Mouse (Mus musculus) thymus, postnatal 4 days (tissue): ENCODE results near the gene Gm43302.
A peak's percentile ranks its signal among the peaks of the same experiment; 100 is the strongest.
"Not testable (repeated sequence)": the region's sequence is repeated elsewhere in the genome, so short reads cannot be mapped to it uniquely, and the experiment has no call there.

Experiments used
- DNase-seq: peaks from one replicate; pipeline ENCODE4 v3.0.0; 2021

The Gm43302 gene

GRCm38 (mm10) chr5:105293226-105294165 lies at the start of gene Gm43302, which contains the start of gene Gbp6:
TSS of gene Gm43302 (minus strand) at chr5:105293695.
TSS of gene Gbp6 (minus strand) at chr5:105293698.
- peak; percentile 37 for DNase-seq

DNA sequence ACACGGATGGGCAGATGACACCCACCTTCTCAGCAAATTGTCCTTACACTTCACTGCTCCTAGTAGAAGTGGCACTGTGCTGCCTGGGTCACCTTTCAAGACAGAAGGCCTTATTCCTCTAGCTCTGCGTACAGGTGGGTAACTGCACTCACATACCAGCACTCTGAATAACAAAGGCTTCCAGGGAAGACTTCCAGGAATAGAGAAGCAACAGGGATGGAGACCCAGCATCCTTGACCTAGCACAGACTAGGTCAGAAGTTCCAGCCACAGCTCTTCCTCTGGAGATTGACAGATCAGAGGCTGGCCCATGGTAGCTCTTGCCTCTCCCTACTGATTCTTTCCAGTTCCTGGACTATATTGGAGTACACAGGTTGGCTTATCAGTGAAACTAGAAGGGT lies 47.8 kb upstream of the Gm43302 start:
- DNase-seq, result no peak

GRCm38 (mm10) chr5:105322543-105322942 lies 29.0 kb upstream of the Gm43302 start:
- DNase-seq, result no peak

DNA sequence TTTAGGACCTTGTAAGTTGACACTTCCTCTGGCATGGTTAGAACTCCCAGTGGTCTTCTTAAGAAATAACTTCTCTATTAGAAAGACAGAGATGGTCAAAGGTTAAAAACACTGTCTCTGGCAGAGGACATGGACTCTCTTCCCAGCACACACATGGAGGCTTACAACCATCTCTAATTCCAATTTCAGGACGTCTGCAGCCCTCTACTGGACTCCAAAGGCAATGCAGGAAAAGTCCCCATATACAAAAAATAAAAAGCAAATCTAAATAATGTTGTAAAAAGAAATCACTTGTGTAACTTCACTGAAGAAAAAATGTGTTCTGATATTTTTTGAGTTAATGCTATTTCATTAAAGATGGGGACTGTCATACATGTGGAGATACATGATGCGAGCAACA lies 17.4 kb upstream of the Gm43302 start:
- no peak for DNase-seq

DNA sequence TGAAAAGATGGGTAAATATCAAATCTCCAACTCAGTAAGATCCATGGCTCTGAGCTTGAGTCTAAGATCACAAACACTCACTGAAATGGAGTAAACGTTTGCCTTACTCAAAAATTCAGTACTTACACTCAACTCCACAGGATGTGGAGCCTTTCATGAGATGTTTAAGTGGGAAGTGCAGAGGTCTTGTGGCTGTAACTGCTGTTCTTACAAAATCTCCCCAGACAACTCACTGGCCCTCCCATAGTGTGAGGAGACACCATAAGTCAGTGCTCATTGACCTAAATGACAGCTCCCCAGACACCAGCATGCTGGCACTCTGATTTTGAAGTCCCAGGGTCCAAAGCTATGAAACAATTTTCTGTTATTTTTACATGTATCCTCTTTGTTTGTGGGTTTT lies 15.7 kb upstream of the Gm43302 start:
- not testable (repeated sequence) for DNase-seq

GRCm38 (mm10) chr5:105306946-105307345 lies 13.5 kb upstream of the Gm43302 start:
- DNase-seq, result not testable (repeated sequence)

GRCm38 (mm10) chr5:105306159-105306581 lies 12.7 kb upstream of the Gm43302 start:
- DNase-seq, result no peak

DNA sequence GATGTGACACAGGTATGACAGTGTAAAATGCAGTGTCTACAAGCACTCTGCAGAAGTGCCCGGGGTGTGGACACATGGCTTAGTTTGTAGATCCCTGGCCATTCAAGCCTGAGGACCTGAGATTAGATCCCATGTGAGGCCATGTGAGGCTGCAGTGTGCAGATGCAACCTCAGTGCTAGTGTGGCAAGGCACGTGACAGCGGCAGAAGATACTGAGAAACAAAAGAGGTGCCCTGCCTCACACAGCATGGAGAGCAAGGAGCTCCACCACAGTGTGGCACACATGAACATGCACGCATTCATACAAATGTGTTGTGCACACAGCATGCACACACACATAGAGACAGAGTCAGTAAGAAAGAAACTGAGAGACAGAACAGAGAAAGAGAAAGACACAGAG lies 12.2 kb upstream of the Gm43302 start:
- DNase-seq, result peak; percentile 49

- DNase-seq, result no peak
Measured at GRCm38 (mm10) chr5:105301963-105302362, 8.5 kb upstream of the Gm43302 start.

GRCm38 (mm10) chr5:105301531-105301930 lies 8.0 kb upstream of the Gm43302 start:
- DNase-seq, result no peak

- DNase-seq, result no peak
Measured at GRCm38 (mm10) chr5:105295746-105296145, 2.3 kb upstream of the Gm43302 start.

- DNase-seq, result no peak
Measured at GRCm38 (mm10) chr5:105292492-105292891, 1.0 kb downstream of the Gm43302 start.

DNA sequence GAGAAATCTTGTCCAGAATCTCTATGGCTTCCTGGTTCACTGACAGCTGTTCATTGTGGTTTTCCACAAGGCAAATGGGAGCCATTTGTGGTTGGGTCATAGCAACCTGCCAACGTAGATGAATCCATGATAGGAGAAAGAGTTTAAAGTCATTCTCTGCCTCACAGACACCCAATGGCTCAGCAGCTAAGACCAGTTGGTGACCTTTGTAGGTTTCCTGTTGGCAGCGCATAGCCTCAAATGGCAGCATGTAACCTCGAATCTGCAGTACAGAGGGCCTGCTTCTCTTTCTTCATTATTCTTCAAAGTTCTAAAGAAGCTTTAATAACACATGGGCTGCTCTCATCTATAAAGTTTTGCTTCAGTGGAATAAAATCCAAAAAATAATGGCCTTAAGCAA lies 2.6 kb downstream of the Gm43302 start:
- DNase-seq, result not testable (repeated sequence)

DNA sequence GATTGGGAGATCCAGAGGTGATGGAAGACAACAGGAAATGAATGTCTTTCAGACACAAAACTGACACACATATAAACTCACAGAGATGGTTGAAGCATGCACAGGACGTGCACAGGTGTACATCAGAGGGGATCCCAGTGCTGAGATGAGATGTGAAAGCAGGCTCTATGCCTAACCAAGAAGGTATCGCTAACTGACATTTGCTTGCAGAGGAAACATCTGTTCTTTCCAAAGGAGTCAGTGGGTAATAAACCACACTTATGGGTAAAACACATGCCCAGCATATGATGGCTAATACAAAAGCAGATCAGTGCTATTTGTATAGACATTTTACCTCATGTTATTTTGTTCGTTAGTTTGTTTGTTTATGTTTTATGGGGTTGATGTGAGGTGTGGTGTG lies 32.8 kb downstream of the Gm43302 start:
- not testable (repeated sequence) for DNase-seq

- peak; percentile 33 for DNase-seq
Measured at GRCm38 (mm10) chr5:105252491-105252890, 41.0 kb downstream of the Gm43302 start.

GRCm38 (mm10) chr5:105244741-105245140 lies 48.8 kb downstream of the Gm43302 start:
- DNase-seq, result not testable (repeated sequence)

DNA sequence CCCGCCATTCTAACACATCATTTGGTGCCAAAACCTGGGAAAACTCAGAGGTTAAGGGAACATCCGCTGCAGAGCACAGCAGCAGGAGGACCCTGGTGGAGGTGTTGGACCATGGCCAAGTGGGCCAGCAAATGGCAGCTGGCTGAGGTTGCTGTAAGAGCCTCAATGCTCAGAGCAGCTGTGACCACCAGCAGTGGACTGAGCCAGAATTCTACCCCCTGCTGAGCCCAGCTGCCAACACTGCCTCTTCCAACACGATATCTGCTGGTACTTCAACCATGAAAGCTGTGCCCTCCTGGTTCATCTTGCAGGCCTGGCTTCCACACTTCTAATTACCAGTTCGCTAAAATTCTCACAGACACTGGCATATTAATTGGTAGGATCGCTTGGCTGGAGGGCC lies 52.5 kb downstream of the Gm43302 start:
- not testable (repeated sequence) for DNase-seq

- DNase-seq, result not testable (repeated sequence)
Measured at GRCm38 (mm10) chr5:105239483-105240047, 53.9 kb downstream of the Gm43302 start, which contains the start of gene Gbp10. TSS of gene Gbp10 (minus strand) at chr5:105239533.

DNA sequence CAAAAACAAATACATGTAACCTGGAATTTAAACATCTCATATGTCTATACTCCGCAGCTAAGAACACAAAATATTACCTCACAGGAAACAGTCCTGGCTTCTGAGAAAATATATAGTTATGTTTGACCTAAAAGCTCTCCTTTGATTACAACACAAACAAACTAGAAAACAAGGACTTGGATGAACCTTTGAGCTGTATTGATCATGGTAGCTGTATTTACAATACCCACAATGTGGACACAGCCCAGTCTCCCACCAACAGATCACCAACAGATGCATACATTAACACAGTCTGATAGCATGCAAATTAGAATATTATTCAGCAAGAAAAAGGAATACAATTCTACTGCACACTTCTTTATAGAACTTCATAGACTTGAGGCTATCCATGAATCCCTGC lies 55.1 kb downstream of the Gm43302 start:
- DNase-seq, result not testable (repeated sequence)

GRCm38 (mm10) chr5:105236040-105236439 lies 57.5 kb downstream of the Gm43302 start:
- DNase-seq, result not testable (repeated sequence)

DNA sequence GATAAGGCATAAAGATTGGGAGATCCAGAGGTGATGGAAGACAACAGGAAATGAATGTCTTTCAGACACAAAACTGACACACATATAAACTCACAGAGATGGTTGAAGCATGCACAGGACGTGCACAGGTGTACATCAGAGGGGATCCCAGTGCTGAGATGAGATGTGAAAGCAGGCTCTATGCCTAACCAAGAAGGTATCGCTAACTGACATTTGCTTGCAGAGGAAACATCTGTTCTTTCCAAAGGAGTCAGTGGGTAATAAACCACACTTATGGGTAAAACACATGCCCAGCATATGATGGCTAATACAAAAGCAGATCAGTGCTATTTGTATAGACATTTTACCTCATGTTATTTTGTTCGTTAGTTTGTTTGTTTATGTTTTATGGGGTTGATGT lies 84.5 kb downstream of the Gm43302 start:
- DNase-seq, result not testable (repeated sequence)

GRCm38 (mm10) chr5:105200791-105201355 lies 92.6 kb downstream of the Gm43302 start:
- not testable (repeated sequence) for DNase-seq

DNA sequence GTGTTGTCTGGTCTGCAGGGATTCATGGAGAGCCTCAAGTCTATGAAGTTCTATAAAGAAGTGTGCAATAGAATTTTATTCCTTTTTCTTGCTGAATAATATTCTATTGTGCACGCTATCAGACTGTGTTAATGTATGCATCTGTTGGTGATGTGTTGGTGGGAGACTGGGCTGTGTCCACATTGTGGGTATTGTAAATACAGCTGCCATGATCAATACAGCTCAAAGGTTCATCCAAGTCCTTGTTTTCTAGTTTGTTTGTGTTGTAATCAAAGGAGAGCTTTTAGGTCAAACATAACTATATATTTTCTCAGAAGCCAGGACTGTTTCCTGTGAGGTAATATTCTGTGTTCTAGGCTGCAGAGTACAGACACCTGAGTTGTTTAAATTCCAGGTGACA lies 94.3 kb downstream of the Gm43302 start:
- DNase-seq, result not testable (repeated sequence)
